Mouse (Mus musculus) brown adipose tissue, adult 24 weeks (tissue): ENCODE results near the gene Mtfr1l. TPM values are rescaled to one million over a fixed set of nuclear protein-coding genes. Genes with fewer than 3 reads are reported as not detected.
"Not testable (repeated sequence)": the region's sequence is repeated elsewhere in the genome, so short reads cannot be mapped to it uniquely, and the experiment has no call there.

ENCODE experiments used
- H3K27ac ChIP-seq: fragments of 200-500 bp; replicated peaks from 2 replicates; pipeline ENCODE4 v1.5.1; 2012; ENCODE audit warnings: low read depth, mild to moderate bottlenecking, low read length
- H3K4me1 ChIP-seq: fragments of 200-500 bp; 2 replicates; pipeline ENCODE4 v1.6.1; 2012; ENCODE audit warnings: low read length, mixed read lengths; ENCODE audit not compliant: control insufficient read depth, insufficient read depth, insufficient read length
- H3K4me3 ChIP-seq: fragments of 200-500 bp; 2 replicates; pipeline ENCODE4 v1.5.1; 2012; ENCODE audit warnings: low read depth, mild to moderate bottlenecking, low read length, moderate library complexity; ENCODE audit not compliant: insufficient read depth
- polyA plus RNA-seq: library from polyadenylated mRNA; stranded (reverse); fragments of >200 nt; gene quantifications from 2 replicates; pipeline ENCODE4 v1.2.4, GENCODE M21; 2012; ENCODE audit not compliant: missing spikeins, insufficient read depth, insufficient read length

Mtfr1l gene
- polyA plus RNA-seq, 1 experiment: 106 TPM

DNA sequence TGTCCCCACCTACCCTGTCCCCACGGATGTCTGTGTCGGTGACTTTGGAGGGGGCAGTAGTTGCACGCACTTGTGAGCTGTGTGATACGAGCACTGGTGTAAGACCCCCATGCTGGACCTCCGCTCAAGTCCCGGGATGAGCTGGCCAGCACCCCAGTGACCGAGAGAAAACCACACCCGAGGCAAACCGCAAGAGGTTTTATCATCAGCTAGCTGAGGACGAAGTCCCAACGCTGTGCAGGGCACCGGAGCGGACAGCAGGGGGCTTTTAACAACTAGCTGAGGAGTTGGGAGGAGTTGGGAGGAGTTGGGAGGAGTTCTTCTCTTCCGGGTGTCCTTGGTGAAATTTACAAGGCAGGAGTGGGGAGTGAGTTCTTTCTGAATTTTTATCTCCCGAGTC lies 22.4 kb downstream of the Mtfr1l start:
- Histone ChIP-seq H3K4me1 (peaks cover 6% of the 10 kb centered on the region), H3K27ac (no peak overlapping the region), H3K4me3 (no peak overlapping the region)

DNA sequence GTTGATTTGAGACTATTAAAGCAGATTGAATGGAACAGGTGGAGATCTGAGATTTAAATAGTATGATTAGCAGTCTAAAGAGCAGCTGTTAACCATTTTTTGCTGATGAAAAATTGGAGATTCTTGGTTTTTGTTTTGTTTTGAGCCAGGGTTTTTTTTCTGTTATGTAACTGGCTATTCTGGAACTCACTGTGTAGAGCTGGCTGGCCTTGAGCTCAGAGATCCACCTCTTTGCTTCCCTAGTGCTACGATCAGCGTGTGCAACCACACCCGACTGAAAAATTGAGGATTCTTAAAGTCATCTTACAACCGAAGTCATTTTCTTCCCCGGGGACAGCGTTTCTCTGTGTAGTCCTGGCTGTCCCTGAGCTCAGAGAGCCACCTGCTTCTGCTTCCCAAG lies 23.5 kb downstream of the Mtfr1l start:
- Histone ChIP-seq H3K27ac (no peak overlapping the region), H3K4me1 (peaks cover 2% of the 10 kb centered on the region; the same call in 1 of the 2 replicates), H3K4me3 (no peak overlapping the region)

DNA sequence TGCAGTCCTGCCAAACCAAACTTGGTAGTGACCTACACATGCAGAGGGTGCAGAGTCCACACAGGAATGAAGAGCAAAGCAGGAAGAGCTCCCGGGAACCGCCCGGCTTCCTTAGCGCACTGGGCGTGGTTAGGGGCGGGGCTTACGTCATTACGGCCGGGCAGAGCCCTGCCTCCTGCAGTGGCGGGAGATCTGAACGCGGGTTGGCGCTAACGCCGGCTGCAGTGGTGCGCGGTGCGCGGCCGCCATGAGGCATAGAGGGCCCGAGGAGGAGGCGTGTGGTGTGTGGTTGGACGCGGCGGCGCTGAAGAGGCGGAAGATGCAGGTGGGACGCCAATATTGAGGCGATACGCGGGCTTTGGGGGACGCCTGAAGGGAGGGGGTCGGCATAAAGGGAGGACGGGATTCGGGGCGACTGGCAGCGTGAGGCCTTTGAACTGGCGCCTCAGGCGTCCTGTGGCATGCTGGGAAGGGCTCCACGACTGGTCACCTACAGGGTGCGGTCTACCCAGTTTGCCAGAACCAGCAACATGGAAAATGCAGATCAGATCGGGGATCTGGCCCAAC lies 24.3 kb downstream of the Mtfr1l start, which contains the start of gene Aunip:
Gene Aunip (plus strand): TSS at position 155 of the 567 bp plus-strand sequence.
- Histone ChIP-seq H3K27ac (no peak within 1 kb of the TSS), H3K4me3 (peak within 1 kb of the TSS; percentile 49)

DNA sequence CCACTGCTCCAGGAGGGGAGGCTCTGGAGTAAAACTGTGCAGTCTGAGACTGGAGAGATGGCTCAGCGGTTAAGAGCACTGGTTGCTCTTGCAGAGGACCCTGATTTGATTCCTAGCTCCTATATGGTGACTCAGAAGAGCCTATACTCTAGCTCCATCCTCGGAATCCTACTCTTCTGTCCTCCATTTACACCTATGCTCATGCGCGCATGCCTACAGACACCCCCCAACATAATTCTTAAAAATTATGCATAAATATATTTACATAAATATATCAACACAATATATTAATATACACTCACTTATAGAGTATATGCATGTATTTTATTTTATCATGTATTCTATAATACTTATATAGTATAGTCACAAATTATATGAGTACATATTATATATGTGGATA lies 24.8 kb downstream of the Mtfr1l start:
- Histone ChIP-seq H3K4me1 (peaks cover 2% of the 10 kb centered on the region; the same call in 1 of the 2 replicates), H3K27ac (no peak overlapping the region), H3K4me3 (no peak overlapping the region)

More for the DNA sequence above, 24.3 kb downstream of the Mtfr1l start, which contains the start of gene Aunip:
- H3K4me1 ChIP-seq: peaks cover 2% of the 10 kb centered on the region; the same call in 1 of the 2 replicates

DNA sequence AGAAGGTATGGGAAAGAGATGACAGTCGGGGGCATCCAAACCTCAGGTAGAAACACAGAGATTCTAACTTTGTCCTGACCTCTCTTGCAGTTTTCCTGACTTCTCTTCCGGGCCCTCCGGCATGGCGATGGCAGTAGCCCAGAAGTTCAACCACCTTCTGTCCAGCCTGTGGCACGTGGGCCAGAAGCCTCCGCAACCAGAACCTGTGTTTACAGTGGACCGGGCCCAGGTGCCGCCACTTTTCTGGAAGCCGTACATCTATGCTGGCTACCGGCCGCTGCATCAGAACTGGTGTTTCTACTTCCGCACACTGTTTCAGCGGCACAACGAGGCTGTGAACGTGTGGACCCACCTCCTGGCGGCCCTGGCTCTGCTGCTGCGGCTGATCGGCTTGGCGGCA lies 28.5 kb downstream of the Mtfr1l start:
- no peak overlapping the region for H3K4me3 ChIP-seq
- H3K4me1 ChIP-seq: no peaks in the 10 kb centered on the region; the same call in 1 of the 2 replicates
- H3K27ac ChIP-seq: no peak overlapping the region

DNA sequence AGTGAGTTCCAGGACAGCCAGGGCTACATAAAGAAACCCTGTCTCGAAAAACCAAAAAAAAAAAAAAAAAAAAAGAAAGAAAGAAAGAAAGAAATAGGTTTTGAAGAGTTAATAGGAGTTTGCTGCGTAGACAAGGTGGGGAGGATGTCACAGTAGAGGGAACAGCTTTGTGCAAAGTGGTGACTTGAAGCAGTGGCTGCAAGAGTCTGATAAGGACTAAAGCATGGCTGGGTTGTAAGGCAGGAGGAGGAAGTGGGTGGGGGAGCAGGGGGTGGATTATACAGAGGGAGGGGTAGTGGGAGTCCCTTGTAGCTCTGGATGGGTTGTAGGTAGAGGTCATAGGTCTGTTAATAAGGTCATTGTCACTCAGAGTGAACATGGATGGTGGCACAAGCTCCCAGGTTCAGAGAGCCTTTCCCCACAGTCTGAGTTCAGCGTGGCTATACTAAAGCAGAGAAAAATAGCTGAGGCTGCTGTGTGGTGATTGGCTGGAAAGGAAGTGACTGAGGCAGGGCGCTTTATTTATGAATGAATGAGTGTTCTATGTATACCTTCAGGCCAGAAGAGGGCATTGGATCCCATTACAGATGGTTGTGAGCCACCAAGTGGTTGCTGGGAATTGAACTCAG lies 29.1 kb downstream of the Mtfr1l start:
- Histone ChIP-seq H3K27ac (no peak overlapping the region), H3K4me1 (no peaks in the 10 kb centered on the region; the same call in 1 of the 2 replicates), H3K4me3 (no peak overlapping the region)

DNA sequence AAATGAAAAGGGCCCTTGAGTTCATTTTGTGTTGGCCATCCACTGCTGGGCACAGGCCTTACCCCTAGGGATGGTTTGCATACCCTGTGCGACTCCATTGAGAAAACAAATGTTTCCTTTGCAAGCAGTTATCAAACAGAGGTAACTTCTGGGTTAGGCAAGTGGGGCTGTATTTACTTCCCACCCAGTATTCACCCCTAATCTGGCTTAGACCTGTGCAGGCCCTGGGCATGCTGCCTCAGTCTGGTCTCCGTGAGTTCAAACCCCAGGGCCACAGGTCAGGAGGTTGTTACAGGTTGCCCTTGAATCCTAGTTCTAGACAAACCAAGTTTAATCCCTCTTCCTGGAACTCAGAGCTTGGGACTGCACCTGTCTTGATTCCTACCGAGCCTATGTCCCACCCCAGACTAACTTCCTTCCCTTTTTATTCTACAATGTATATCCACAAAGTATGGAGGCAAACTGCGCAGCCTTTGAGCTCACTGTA lies 29.8 kb downstream of the Mtfr1l start:
- Histone ChIP-seq H3K4me1 (no peaks in the 10 kb centered on the region), H3K27ac (no peak overlapping the region), H3K4me3 (no peak overlapping the region)

DNA sequence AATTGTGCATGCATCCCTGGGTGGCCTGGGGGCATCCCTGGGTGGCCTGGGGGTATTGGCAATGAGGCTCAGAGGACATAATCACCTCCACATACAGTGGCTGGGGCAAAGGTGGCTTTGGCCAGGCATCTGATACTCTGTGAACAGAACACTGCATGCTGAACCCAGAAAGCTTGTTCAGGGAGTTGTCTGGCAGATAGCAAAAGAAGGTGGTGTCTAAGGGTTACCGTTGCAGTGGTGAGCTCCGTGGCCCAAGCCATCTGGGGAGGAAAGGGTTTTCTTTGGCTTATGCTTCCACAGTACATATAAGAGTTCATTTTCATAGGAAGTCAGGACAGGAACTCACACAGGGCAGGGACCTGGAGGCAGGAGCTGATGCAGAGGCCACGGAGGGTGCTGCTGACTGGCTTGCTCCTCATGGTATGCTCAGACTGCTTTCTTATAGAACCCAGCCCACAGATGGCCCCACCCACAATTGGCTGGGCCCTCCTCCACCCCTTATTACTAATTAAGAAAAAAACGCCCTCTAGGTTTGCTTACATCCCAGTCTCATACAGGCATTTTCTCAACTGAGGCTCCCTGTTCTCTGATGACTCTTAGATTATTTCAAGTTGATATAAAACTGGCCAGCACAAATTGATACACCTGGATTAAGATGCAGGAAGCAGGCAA lies 31.4 kb downstream of the Mtfr1l start:
- Histone ChIP-seq H3K27ac (no peak overlapping the region), H3K4me1 (no peaks in the 10 kb centered on the region), H3K4me3 (no peak overlapping the region)

DNA sequence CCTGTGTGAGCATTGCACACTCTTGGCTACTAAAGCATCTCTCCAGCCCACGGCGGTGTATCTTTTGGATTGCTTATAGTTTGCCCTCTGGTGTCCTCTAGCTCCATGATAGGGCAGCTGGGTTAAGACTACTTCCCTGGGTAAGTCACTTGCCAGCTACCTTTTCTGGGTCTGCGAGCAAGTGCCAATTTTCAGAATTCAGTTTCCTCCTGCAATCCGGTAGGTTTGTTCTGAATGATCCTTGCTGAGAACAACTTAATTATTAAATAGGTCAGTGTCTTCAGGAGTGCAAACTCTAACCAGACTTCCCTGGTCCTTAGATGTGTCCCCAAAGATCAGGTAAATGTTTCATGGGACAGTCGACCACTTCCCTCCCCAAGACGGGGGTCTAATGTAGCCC lies 34.1 kb downstream of the Mtfr1l start:
- H3K4me1 ChIP-seq: no peaks in the 10 kb centered on the region; the same call in 1 of the 2 replicates
- no peak overlapping the region for H3K4me3 ChIP-seq
- H3K27ac ChIP-seq: no peak overlapping the region

DNA sequence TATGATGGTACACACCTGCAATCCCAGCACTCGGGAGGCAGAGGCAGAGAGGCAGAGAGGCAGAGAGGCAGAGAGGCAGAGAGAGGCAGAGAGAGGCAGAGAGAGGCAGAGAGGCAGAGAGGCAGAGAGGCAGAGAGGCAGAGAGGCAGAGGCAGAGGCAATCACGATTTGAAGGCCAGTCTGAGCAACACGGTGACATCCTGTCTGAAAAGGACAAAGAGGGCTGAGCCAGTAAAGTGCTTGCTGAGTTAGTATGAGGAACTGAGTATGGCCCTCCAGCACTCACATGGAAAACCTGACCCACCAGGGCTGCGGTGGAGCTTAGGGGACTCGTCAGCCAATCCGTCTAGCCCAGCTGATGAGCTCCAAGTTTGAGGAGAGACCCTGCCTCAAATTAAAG lies 36.2 kb downstream of the Mtfr1l start:
- not testable (repeated sequence) for H3K4me1 ChIP-seq, H3K4me3 ChIP-seq, H3K27ac ChIP-seq

DNA sequence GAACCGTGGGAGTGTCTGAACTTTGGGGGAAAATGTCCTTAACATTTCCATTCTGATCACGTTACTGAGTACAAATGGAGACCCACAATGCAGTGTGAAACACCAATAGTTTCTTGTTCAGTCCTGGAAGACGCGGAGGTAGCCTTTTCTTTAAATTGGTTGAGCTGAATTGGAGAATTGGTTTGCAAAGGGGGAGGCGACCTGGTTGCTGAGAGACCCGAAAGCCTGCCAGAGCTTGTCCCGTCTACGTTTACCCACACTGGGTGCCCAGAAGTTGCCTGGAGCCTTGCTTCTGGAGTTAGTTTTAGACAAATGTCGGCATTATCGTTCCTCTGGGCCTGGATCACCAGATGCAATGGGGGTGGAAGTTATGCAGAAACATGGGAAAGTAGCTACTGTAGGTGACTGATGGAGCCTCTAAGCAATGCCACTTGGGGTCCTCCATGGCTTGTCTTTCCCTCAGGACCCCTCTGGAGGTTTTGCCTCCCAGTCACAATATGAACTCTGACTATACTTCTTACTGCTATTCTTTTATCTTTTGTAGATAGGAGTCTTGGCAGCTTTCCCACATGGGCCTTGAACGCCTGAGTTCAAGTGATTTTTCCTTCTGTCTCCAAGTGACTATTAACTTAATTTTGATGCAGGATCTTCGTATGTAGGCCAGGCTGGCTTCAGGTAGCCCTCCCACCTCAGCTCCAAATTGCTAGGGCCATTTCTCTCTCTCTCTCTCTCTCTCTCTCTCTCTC lies 37.0 kb downstream of the Mtfr1l start:
- no peak overlapping the region for H3K27ac ChIP-seq
- peak overlapping the region; percentile 67; the same call in 1 of the 2 replicates for H3K4me3 ChIP-seq

DNA sequence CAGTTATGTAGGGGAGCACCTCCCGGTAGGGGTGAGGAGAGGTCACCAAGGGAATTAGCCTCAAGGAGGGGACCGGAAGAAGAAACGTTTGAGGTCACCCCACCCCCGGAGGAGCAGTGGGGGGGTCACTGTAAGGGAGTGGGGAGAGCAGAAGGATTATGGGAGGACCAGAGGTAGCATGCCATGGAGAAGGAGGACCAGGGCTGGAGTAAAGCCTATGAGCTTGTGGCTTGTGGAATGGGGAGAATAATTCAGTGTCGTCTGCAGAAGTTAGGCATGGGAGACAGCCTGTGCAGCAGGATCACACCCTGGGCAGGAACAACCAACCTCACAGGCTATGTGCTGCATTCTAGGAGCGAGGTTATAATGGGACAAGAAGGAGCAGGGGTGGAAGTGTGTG lies 38.0 kb downstream of the Mtfr1l start:
- Histone ChIP-seq H3K4me1 (no peaks in the 10 kb centered on the region; the same call in 1 of the 2 replicates), H3K4me3 (peak overlapping the region; percentile 67), H3K27ac (peak overlapping the region; percentile 36)

More for the DNA sequence above, 37.0 kb downstream of the Mtfr1l start:
- H3K4me1 ChIP-seq: no peaks in the 10 kb centered on the region; the same call in 1 of the 2 replicates

DNA sequence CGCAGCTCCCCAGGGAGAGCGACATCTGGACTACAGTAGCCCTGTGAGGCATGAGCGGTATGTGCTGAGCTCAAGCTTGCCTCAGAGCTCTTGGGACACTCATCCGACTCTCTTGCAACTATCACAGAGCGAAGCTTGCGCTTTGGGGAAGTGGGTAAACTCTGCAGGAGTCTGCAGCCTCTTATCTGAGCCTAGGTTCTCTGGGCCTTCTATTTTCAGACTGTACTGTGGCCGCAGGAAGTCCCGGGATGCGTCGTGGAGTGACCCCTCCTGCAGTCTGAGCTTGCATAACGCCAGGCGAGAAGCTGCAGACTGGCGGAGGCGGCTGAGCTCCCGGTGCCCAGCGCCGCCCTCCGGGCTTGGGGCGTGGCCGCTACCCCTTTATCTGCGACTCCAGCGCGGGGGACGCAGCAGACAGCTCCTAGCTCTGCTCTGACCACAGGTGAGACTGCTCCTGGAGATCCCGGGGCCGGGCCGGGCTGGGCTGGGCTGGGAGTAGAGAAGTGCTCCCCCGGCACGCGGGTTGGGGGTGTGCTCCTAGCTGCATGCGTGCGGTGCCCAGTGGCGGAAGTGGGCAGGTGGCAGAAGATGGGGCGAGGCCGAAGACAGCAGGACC lies 38.5 kb downstream of the Mtfr1l start, which contains the start of gene Paqr7:
Gene Paqr7 (plus strand): TSS at position 103 of the 616 bp plus-strand sequence.
- no peaks in the 10 kb centered on the region; the same call in 1 of the 2 replicates for H3K4me1 ChIP-seq
- peak within 1 kb of the TSS; percentile 36 for H3K27ac ChIP-seq
- peak within 1 kb of the TSS; percentile 67 for H3K4me3 ChIP-seq

DNA sequence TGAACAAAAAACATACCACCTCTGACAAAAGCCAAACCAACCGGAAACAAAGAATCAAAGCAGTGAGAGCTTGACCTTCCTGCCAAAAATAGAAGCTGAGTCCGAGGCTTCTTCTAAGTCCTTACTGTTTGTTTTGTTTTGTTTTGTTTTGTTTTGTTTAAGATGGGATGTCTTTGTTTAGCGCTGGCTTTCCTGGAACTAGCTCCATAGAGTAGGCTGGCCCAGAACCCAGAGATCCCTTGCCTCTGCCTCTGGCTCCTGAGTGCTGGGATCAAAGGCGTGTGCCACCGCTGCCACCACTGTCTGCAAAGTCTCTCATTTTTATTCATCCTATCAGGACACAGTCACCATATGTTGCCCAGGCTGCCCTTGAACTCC lies 39.7 kb downstream of the Mtfr1l start:
- H3K4me3 ChIP-seq: no peak overlapping the region
- no peak overlapping the region for H3K27ac ChIP-seq
- H3K4me1 ChIP-seq: no peaks in the 10 kb centered on the region; the same call in 1 of the 2 replicates
